Mouse (Mus musculus): ENCODE measurements around the gene Crtc3. TPM values are rescaled to one million over a fixed set of nuclear protein-coding genes. Genes with fewer than 3 reads are reported as not detected.

The Crtc3 gene
- polyA plus RNA-seq, 2 experiments, result 1.9 to 2.4 TPM

DNA sequence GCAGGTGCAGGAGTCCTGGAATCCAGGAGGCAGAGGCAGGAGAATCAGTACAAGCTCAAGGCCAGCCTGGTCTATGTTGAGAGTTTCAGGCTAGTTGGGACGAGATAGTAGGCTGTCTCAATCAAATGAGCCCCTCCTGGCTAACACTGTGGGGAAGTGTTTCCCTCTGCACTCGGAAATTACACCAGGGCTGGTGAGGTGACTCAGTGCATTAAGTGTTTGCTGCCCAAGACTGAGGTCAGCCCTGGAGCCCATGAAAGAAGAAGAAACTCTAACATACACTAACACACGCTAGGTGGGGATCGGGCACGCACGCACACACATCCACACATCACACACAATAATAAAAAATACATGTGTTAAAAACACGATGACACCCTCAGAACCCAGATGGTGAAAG, 34.3 kb downstream of the Crtc3 start:
- Histone ChIP-seq H3K9me3 (ENCODE audit: control insufficient read depth, low read length) (no peaks in the 10 kb centered on the region), H3K27ac (no peak overlapping the region), H3K4me3 (ENCODE audit: insufficient read depth in 1 of 2, low read depth in 2 of 2, low read length in 2 of 2) (no peak overlapping the region), H3K27me3 (ENCODE audit: control insufficient read depth, insufficient read depth, low read length) (no peaks in the 10 kb centered on the region), H3K4me1 (replicated peaks; ENCODE audit: control insufficient read depth in 2 of 2, insufficient read depth in 2 of 2, low read length in 1 of 2) (peaks cover 0 to 6% of the 10 kb centered on the region in 2 experiments; a peak in 2 of 4 replicates), H3K9ac (replicated peaks) (no peak overlapping the region), H3K4me2 (ENCODE audit: low read depth) (no peak overlapping the region), H3K36me3 (replicated peaks; ENCODE audit: control insufficient read depth, insufficient read depth, low read depth) (no peaks in the 10 kb centered on the region)
- ATAC-seq (ENCODE audit: insufficient read depth) (no peak), DNase-seq (ENCODE audit: low read depth in 3 of 3, low spot score in 3 of 3) (no peak)
- 69% methylated on average over 7 of the region's 7 CpGs for WGBS (ENCODE audit: insufficient replicate concordance)
- TF ChIP-seq EP300 (IDR thresholded peaks at IDR 0.05; ENCODE audit: low read depth) (no peak), CTCF (IDR thresholded peaks at IDR 0.05; ENCODE audit: low read depth) (no peak)

- no peaks in the 10 kb centered on the region for H3K9me3 ChIP-seq (ENCODE audit: control insufficient read depth, low read length)
- H3K27ac ChIP-seq, result no peak overlapping the region
- no peaks in the 10 kb centered on the region for H3K27me3 ChIP-seq (ENCODE audit: control insufficient read depth, insufficient read depth, low read length)
- peaks cover 0 to 6% of the 10 kb centered on the region in 2 experiments; a peak in 2 of 4 replicates for H3K4me1 ChIP-seq (replicated peaks; ENCODE audit: control insufficient read depth in 2 of 2, insufficient read depth in 2 of 2, low read length in 1 of 2)
- no peak overlapping the region for H3K4me3 ChIP-seq (ENCODE audit: insufficient read depth in 1 of 2, low read depth in 2 of 2, low read length in 2 of 2)
- 72% methylated on average over 7 of the region's 7 CpGs for WGBS (ENCODE audit: insufficient replicate concordance)
- no peak for DNase-seq (ENCODE audit: low read depth in 3 of 3, low spot score in 3 of 3)
- no peak overlapping the region for H3K4me2 ChIP-seq (ENCODE audit: low read depth)
- H3K36me3 ChIP-seq (replicated peaks; ENCODE audit: control insufficient read depth, insufficient read depth, low read depth), result no peaks in the 10 kb centered on the region
- H3K9ac ChIP-seq (replicated peaks), result no peak overlapping the region
- no peak for ATAC-seq (ENCODE audit: insufficient read depth)
- TF ChIP-seq EP300 (IDR thresholded peaks at IDR 0.05; ENCODE audit: low read depth) (no peak), CTCF (IDR thresholded peaks at IDR 0.05; ENCODE audit: low read depth) (no peak)
Observed at GRCm38 (mm10) chr7:80653971-80654370, 34.7 kb downstream of the Crtc3 start.

DNA sequence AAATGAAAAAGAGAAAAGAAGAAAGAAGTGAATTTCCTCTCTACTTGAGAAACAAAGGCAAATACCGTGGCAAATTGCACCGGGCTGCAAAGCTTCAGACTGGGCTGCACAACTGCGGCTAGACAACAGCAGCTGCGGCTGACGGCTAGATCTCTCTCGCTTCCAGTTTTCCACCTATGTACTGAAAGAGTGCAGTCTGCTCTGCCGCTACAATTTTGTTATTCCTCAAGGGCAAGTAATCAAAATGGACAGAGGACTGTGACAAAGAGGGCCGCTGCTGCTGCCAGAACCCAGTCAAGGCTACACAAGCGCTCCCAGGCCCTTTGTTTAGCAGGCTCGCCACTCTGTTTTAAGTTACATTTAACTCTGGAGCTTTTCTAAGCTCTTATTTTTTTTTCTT, 35.6 kb downstream of the Crtc3 start:
- TF ChIP-seq EP300 (IDR thresholded peaks at IDR 0.05; ENCODE audit: low read depth) (no peak), CTCF (IDR thresholded peaks at IDR 0.05; ENCODE audit: low read depth) (no peak)

GRCm38 (mm10) chr7:80652289-80652688, 36.4 kb downstream of the Crtc3 start:
- Histone ChIP-seq H3K4me2 (ENCODE audit: low read depth) (no peak overlapping the region), H3K9ac (replicated peaks) (no peak overlapping the region), H3K4me1 (replicated peaks; ENCODE audit: control insufficient read depth in 2 of 2, insufficient read depth in 2 of 2, low read length in 1 of 2) (peaks cover 1 to 8% of the 10 kb centered on the region in 2 experiments), H3K36me3 (replicated peaks; ENCODE audit: control insufficient read depth, insufficient read depth, low read depth) (no peaks in the 10 kb centered on the region), H3K9me3 (ENCODE audit: control insufficient read depth, low read length) (no peaks in the 10 kb centered on the region), H3K27ac (no peak overlapping the region), H3K27me3 (ENCODE audit: control insufficient read depth, insufficient read depth, low read length) (no peaks in the 10 kb centered on the region), H3K4me3 (ENCODE audit: insufficient read depth in 1 of 2, low read depth in 2 of 2, low read length in 2 of 2) (no peak overlapping the region)
- no peak for ATAC-seq (ENCODE audit: insufficient read depth)
- whole genome bisulfite sequencing (ENCODE audit: insufficient replicate concordance), result 42% methylated on average over 5 of the region's 5 CpGs
- TF ChIP-seq CTCF (IDR thresholded peaks at IDR 0.05; ENCODE audit: low read depth) (no peak), EP300 (IDR thresholded peaks at IDR 0.05; ENCODE audit: low read depth) (no peak)
- no peak for DNase-seq (ENCODE audit: low read depth in 3 of 3, low spot score in 3 of 3)

More for the DNA sequence above, 35.6 kb downstream of the Crtc3 start:
- Histone ChIP-seq H3K4me3 (ENCODE audit: insufficient read depth in 1 of 2, low read depth in 2 of 2, low read length in 2 of 2) (no peak overlapping the region), H3K27me3 (ENCODE audit: control insufficient read depth, insufficient read depth, low read length) (no peaks in the 10 kb centered on the region), H3K36me3 (replicated peaks; ENCODE audit: control insufficient read depth, insufficient read depth, low read depth) (no peaks in the 10 kb centered on the region), H3K4me2 (ENCODE audit: low read depth) (no peak overlapping the region), H3K9ac (replicated peaks) (no peak overlapping the region), H3K9me3 (ENCODE audit: control insufficient read depth, low read length) (no peaks in the 10 kb centered on the region), H3K4me1 (replicated peaks; ENCODE audit: control insufficient read depth in 2 of 2, insufficient read depth in 2 of 2, low read length in 1 of 2) (peaks cover 0 to 4% of the 10 kb centered on the region in 2 experiments; a peak in 1 of 4 replicates), H3K27ac (no peak overlapping the region)
- WGBS (ENCODE audit: insufficient replicate concordance), result 77% methylated on average over 10 of the region's 10 CpGs
- ATAC-seq (ENCODE audit: insufficient read depth) (no peak), DNase-seq (ENCODE audit: low read depth in 3 of 3, low spot score in 3 of 3) (no peak)

DNA sequence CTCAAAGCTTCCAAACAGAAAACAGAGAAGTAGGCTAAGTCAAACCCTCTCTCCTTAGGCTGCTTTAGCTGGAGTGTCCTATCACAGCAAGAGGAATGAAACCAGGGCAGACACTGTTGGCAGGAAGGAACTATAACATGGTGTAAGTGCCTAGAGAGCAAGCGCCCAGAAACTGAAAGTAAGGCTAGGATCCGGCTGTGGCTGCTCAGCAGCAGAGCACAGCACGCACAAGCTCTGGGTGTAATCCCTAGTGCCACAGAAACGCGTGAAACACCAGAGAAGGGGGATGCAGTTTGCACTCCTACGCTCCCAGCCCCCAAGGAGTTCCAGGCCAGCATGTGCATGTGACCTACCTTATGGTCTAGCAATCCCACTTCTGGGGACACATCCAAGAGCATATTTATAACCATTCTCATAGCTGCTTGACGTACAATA, 41.2 kb downstream of the Crtc3 start:
- Histone ChIP-seq H3K9me3 (ENCODE audit: control insufficient read depth, low read length) (no peaks in the 10 kb centered on the region), H3K36me3 (replicated peaks; ENCODE audit: control insufficient read depth, insufficient read depth, low read depth) (no peaks in the 10 kb centered on the region), H3K27me3 (ENCODE audit: control insufficient read depth, insufficient read depth, low read length) (no peaks in the 10 kb centered on the region), H3K4me3 (ENCODE audit: insufficient read depth in 1 of 2, low read depth in 2 of 2, low read length in 2 of 2) (no peak overlapping the region), H3K4me1 (replicated peaks; ENCODE audit: control insufficient read depth in 2 of 2, insufficient read depth in 2 of 2, low read length in 1 of 2) (peaks cover 8 to 29% of the 10 kb centered on the region in 2 experiments), H3K4me2 (ENCODE audit: low read depth) (peak overlapping the region; percentile 44), H3K9ac (replicated peaks) (no peak overlapping the region; the same call in 1 of the 2 replicates), H3K27ac (peak overlapping the region; percentile 2; the same call in 1 of the 2 replicates)
- no peak for TF ChIP-seq EP300 (IDR thresholded peaks at IDR 0.05; ENCODE audit: low read depth)
- TF ChIP-seq CTCF (IDR thresholded peaks at IDR 0.05; ENCODE audit: low read depth), result no peak
- ATAC-seq (ENCODE audit: insufficient read depth), result no peak
- no peak for DNase-seq (ENCODE audit: low read depth in 3 of 3, low spot score in 3 of 3)
- WGBS (ENCODE audit: insufficient replicate concordance), result 37% methylated on average over 7 of the region's 7 CpGs
